Mouse (Mus musculus) megakaryocyte, embryonic 14.5 days (primary cell): ENCODE results near the gene Ak5. TPM values are rescaled to one million over a fixed set of nuclear protein-coding genes. Genes with fewer than 3 reads are reported as not detected.
A peak's percentile ranks its signal among the peaks of the same experiment; 100 is the strongest.
"Not testable (repeated sequence)": the region's sequence is repeated elsewhere in the genome, so short reads cannot be mapped to it uniquely, and the experiment has no call there.

ENCODE experiments used
- H3K27me3 ChIP-seq: replicated peaks from 2 replicates; pipeline ENCODE3; 2012; ENCODE audit warnings: inconsistent platforms
- H3K36me3 ChIP-seq: replicated peaks from 2 replicates; pipeline ENCODE3; 2012; ENCODE audit warnings: low read length, inconsistent platforms, mixed read lengths
- H3K4me1 ChIP-seq: 2 replicates; pipeline ENCODE4 v1.6.1; 2012; ENCODE audit warnings: inconsistent platforms
- H3K4me3 ChIP-seq: replicated peaks from 2 replicates; pipeline ENCODE3; 2012; ENCODE audit warnings: moderate library complexity, mild to moderate bottlenecking, inconsistent platforms
- H3K9me3 ChIP-seq: 2 replicates; pipeline ENCODE4 v1.6.1; 2012; ENCODE audit warnings: inconsistent platforms
- FLI1 ChIP-seq: IDR thresholded peaks from 2 replicates; pipeline ENCODE4 v1.6.1; 2012; ENCODE audit warnings: low read length, inconsistent platforms, mixed read lengths
- GATA1 ChIP-seq: IDR thresholded peaks from 3 replicates; pipeline ENCODE4 v1.6.1; 2012; ENCODE audit warnings: mixed read lengths, low read length, inconsistent platforms, borderline replicate concordance
- polyA plus RNA-seq: library from polyadenylated mRNA; stranded (reverse); fragments of >175 nt; gene quantifications from 2 replicates; pipeline ENCODE4 v1.2.3, GENCODE M21; 2012; ENCODE audit warnings: low replicate concordance; ENCODE audit not compliant: insufficient read depth

The Ak5 gene
- polyA plus RNA-seq: 0.31 TPM in 1 of 2 replicates, not detected in the other

- no peaks in the 10 kb centered on the region for H3K9me3 ChIP-seq
- peaks cover 59% of the 10 kb centered on the region for H3K27me3 ChIP-seq
- no peaks in the 10 kb centered on the region for H3K36me3 ChIP-seq
- TF ChIP-seq GATA1 (no peak), FLI1 (no peak)
- H3K4me3 ChIP-seq: peak within 1 kb of the TSS; percentile 84
- peaks cover 12% of the 10 kb centered on the region for H3K4me1 ChIP-seq
These were observed at the start of gene Ak5 for GRCm38 (mm10) chr3:152668239-152668638. Gene Ak5 (minus strand): TSS chr3:152668360.

DNA sequence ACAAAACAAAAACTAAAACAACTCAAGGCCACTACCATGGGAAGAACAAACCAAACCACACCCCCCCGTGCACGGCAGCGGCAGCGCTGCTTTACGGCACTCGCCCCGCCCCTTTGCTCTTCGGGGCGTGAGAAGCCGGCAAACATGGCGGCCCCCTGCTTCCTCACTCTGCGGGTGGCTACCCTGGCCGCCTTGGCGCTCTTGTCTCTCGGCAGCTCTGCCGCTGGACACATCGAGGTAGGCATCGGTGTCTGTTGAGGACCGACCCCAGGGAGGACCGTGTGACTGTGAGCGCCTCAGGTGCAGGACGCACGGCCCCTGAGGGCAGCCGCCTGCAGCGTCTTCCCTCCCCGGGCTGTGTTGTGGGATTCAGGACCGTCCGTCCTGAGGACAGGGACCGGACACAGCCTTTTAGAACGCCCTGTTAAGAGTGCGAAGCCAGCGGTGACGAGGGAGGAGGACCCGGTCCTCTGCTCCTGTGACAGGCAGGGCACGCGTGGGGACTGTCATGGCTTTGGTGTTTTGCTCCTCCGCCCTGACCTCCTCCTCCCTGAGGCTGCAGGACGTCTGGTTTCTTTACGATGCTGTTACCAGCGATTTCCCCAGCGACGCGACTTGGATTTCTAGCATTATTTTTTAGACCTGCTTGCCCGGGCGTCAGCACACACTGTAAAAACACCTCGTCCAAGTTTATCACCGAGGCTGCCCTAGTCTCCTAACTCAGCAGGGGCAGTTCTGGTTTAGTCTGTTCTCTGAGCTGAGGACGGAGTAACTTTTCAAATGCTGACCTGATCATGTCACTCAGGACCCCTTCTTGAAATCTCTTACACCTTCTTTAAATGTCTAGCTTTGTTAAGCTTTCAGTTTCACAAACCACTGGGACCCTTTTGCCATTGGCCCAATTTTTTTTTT lies 46.1 kb upstream of the Ak5 start, which contains the start of gene Pigk:
TSS of gene Pigk (plus strand) at position 110 of the 912 bp plus-strand sequence.
- no peak for TF ChIP-seq GATA1
- Histone ChIP-seq H3K27me3 (peaks cover 6% of the 10 kb centered on the region), H3K36me3 (peaks cover 13% of the 10 kb centered on the region)

GRCm38 (mm10) chr3:152712957-152713356 lies 44.8 kb upstream of the Ak5 start:
- Histone ChIP-seq H3K4me1 (peaks cover 20% of the 10 kb centered on the region), H3K4me3 (no peak overlapping the region), H3K27me3 (peaks cover 6% of the 10 kb centered on the region), H3K36me3 (peaks cover 2% of the 10 kb centered on the region), H3K9me3 (no peaks in the 10 kb centered on the region)
- no peak for TF ChIP-seq GATA1
- TF ChIP-seq FLI1: no peak

More for the DNA sequence above, 46.1 kb upstream of the Ak5 start, which contains the start of gene Pigk:
- Histone ChIP-seq H3K4me3 (peak within 1 kb of the TSS; percentile 100), H3K9me3 (no peaks in the 10 kb centered on the region), H3K4me1 (peaks cover 20% of the 10 kb centered on the region)

- H3K9me3 ChIP-seq: peaks cover 10% of the 10 kb centered on the region
- H3K27me3 ChIP-seq: peaks cover 12% of the 10 kb centered on the region
These were observed 41.8 kb upstream of the Ak5 start for GRCm38 (mm10) chr3:152709936-152710335.

DNA sequence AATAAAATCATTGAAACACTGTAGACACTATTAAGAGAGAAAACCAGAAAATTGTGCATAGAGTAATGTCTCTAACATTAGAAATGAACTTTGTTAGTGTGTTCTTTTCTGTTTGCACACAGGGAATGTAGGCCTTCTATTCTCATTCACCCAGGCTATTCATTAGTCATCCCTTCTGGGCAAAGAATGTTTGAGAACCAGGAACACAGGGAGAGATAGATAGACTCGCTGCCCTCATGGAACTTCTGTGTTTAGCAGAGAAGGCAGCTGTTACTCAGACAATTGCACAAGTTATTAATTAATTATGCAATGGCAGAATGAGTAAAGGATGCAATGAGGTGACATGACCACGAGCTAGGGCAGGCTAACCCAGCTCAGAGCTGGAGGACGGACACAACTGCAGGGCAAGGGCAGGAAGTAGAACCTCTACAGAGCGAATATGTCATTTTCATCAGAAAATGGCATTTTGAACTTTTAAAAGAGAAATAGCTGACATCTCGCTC lies 39.2 kb upstream of the Ak5 start:
- H3K36me3 ChIP-seq: no peaks in the 10 kb centered on the region
- no peaks in the 10 kb centered on the region for H3K4me1 ChIP-seq
- peaks cover 16% of the 10 kb centered on the region for H3K27me3 ChIP-seq
- TF ChIP-seq GATA1 (no peak), FLI1 (no peak)
- H3K4me3 ChIP-seq: no peak overlapping the region
- peaks cover 18% of the 10 kb centered on the region for H3K9me3 ChIP-seq

More at GRCm38 (mm10) chr3:152709936-152710335, 41.8 kb upstream of the Ak5 start:
- H3K4me3 ChIP-seq: no peak overlapping the region
- TF ChIP-seq FLI1 (no peak), GATA1 (no peak)
- H3K36me3 ChIP-seq: no peaks in the 10 kb centered on the region
- peaks cover 11% of the 10 kb centered on the region for H3K4me1 ChIP-seq

DNA sequence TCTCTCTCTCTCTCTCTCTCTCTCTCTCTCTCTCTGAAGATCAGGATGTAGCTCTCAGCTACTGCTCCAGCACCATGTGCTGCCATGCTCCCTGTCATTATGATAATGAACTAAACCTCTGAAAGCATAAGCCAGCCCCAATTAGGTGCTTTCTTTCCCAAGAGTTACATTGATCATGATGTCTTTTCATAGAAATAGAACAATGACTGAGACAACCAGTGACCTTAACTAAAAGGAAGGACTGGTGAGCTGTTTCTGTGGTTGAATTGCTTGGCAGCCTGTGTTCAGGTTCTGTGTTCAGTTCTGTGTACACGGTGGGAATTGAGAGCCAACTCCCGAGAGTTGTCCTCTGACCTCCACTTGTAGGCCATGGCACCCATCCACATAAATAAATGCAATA lies 38.7 kb upstream of the Ak5 start:
- Histone ChIP-seq H3K4me1 (no peaks in the 10 kb centered on the region), H3K36me3 (no peaks in the 10 kb centered on the region), H3K4me3 (no peak overlapping the region), H3K9me3 (peaks cover 18% of the 10 kb centered on the region), H3K27me3 (peaks cover 17% of the 10 kb centered on the region)
- TF ChIP-seq FLI1 (no peak), GATA1 (no peak)

DNA sequence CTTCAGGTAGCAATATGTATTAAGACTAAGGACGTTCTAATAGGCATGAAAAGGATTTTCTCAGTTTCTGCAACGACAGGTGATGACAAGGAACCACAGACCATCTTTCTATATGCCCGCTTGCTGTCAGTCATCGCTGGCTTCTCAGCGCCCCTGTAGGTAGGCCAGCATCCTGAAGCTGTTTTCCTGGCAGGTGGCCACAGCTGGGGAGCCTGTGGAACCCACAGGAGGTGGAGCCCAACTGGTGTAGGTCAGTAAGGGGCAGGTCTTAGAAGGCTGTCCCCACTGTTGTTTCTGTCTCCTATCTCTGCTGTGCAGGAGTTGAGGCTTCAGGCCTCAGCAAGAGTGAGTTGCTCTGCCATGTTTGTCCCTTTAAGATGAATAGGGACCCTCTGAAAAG lies 37.7 kb upstream of the Ak5 start:
- no peak overlapping the region for H3K4me3 ChIP-seq

DNA sequence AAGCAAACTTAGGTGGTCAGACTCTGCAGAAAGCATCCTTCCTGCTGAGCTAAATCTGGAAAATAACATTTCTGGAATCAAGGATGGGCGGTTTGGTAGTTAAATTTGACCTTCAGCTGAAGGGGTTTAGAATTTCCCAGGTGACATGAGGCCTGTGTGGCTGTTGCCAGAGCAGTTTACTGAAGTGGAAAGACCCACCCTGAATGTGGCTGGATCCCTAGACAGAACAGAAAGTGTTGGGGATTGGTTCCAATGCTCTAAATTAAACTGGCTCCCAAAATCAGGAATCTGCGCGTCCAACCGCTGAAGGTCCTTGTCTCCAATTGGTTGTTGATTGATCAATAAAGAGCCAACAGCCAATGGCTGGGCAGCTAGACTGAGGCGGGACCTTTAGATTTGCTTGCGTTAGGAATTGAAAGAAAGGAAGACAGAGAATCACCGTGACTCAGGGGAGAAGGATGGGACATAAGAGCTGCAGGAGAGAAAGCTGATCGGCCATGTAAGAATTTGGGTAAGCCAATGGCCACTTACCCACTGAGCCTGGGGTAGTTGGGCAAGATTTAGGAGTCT lies 34.2 kb upstream of the Ak5 start:
- TF ChIP-seq FLI1 (no peak), GATA1 (no peak)

More for the DNA sequence above, 37.7 kb upstream of the Ak5 start:
- peaks cover 14% of the 10 kb centered on the region for H3K27me3 ChIP-seq
- H3K4me1 ChIP-seq: no peaks in the 10 kb centered on the region
- TF ChIP-seq GATA1 (no peak), FLI1 (no peak)
- peaks cover 18% of the 10 kb centered on the region for H3K9me3 ChIP-seq
- no peaks in the 10 kb centered on the region for H3K36me3 ChIP-seq

DNA sequence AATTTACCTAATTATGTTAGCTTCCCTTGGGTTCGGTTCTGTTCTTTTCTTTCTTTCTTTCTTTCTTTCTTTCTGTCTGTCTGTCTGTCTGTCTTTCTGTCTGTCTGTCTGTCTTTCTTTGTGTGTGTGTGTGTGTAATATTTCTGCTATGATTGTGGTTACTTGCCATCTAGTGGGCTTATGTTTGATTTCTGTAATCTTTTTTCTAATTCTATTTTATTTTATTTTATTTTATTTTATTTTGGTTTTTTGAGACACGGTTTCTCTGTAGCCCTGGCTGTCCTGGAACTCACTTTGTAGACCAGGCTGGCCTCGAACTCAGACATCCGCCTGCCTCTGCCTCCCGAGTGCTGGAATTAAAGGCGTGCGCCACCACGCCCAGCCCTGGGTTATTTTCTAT lies 33.4 kb upstream of the Ak5 start:
- not testable (repeated sequence) for H3K4me1 ChIP-seq, H3K36me3 ChIP-seq, H3K4me3 ChIP-seq
- Histone ChIP-seq H3K27me3 (peaks cover 23% of the 10 kb centered on the region), H3K9me3 (peaks cover 18% of the 10 kb centered on the region)

More for the DNA sequence above, 34.2 kb upstream of the Ak5 start:
- H3K36me3 ChIP-seq: no peaks in the 10 kb centered on the region
- no peaks in the 10 kb centered on the region for H3K4me1 ChIP-seq
- H3K9me3 ChIP-seq: peaks cover 18% of the 10 kb centered on the region
- H3K4me3 ChIP-seq: no peak overlapping the region
- peaks cover 23% of the 10 kb centered on the region for H3K27me3 ChIP-seq

DNA sequence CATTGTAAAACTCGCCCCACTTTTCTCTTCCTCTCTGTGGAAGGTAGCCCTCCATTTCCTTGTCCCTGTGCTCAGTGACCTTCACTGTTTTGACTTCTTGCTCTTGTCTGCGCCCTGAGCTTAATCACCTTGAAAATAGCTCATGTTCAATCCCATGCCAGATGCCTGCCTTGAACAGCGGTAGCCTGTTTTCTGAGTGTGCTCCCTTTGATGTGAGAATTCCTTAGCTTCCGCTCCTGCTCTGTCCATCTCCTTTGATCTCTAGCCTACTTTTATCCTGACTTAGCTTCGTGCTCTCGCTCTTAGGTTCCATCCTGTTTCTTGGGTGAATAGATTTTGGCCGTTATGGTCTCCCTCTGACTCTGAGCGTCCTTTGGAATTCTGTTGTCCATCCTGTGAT lies 31.1 kb upstream of the Ak5 start:
- Histone ChIP-seq H3K27me3 (peaks cover 18% of the 10 kb centered on the region), H3K36me3 (no peaks in the 10 kb centered on the region), H3K4me3 (no peak overlapping the region), H3K9me3 (0 out of 2 replicates have a peak, but pooled peaks cover 1% of the 10 kb centered on the region), H3K4me1 (no peaks in the 10 kb centered on the region)
- TF ChIP-seq FLI1 (no peak), GATA1 (no peak)
